Mouse (Mus musculus) liver, adult 2 months (tissue): ENCODE results near the gene Stra8.

Experiments
- CTCF ChIP-seq: fragments of 200-500 bp; IDR thresholded peaks from 2 replicates; pipeline ENCODE4 v1.5.1; 2011; ENCODE audit warnings: low read depth, low read length, control low read depth
- POLR2A ChIP-seq: fragments of 200-500 bp; IDR thresholded peaks from 2 replicates; pipeline ENCODE4 v1.6.1; 2011; ENCODE audit warnings: low read length, control low read depth; ENCODE audit not compliant: insufficient read depth; ENCODE audit errors: extremely low read depth

GRCm38 (mm10) chr6:34938280-34938928, 18.4 kb downstream of the Stra8 start:
- TF ChIP-seq POLR2A (no peak), CTCF (no peak)
